Mouse (Mus musculus) spleen, adult 2 months (tissue): Measurements from ENCODE around the gene Tspan1. TPM values are rescaled to one million over a fixed set of nuclear protein-coding genes. Genes with fewer than 3 reads are reported as not detected.

Source experiments
- DNase-seq, 2 experiments: peaks; one replicate each; pipeline versions ENCODE4 v3.0.0 to v3.0.0-alpha.2; 2012 to 2021; ENCODE audit warnings: low spot score in 2 of 2, low read depth in 1 of 2
- H3K27ac ChIP-seq: fragments of 200-500 bp; 2 replicates; pipeline ENCODE4 v1.5.1; 2012; ENCODE audit warnings: low read length, inconsistent platforms; ENCODE audit not compliant: insufficient read depth
- H3K27me3 ChIP-seq: fragments of 200-500 bp; 2 replicates; pipeline ENCODE4 v1.6.1; 2012; ENCODE audit warnings: mild to moderate bottlenecking, moderate library complexity, low read length, inconsistent platforms; ENCODE audit not compliant: control insufficient read depth, insufficient read depth
- H3K36me3 ChIP-seq: fragments of 200-500 bp; 2 replicates; pipeline ENCODE4 v1.6.1; 2012; ENCODE audit warnings: mild to moderate bottlenecking, low read length, inconsistent platforms; ENCODE audit not compliant: control insufficient read depth, insufficient read depth
- H3K4me1 ChIP-seq: fragments of 200-500 bp; 2 replicates; pipeline ENCODE4 v1.6.1; 2011; ENCODE audit warnings: inconsistent platforms; ENCODE audit not compliant: control insufficient read depth, insufficient read depth, insufficient read length
- H3K4me3 ChIP-seq: fragments of 200-500 bp; 2 replicates; pipeline ENCODE4 v1.5.1; 2011; ENCODE audit warnings: mild to moderate bottlenecking, inconsistent platforms; ENCODE audit not compliant: insufficient read depth, insufficient read length; ENCODE audit errors: extremely low read depth
- CTCF ChIP-seq: fragments of 200-500 bp; IDR thresholded peaks from 2 replicates; pipeline ENCODE4 v1.5.1; 2011; ENCODE audit warnings: mild to moderate bottlenecking, inconsistent platforms; ENCODE audit not compliant: insufficient read depth, insufficient read length, insufficient replicate concordance; ENCODE audit errors: extremely low read depth
- POLR2A ChIP-seq: fragments of 200-500 bp; IDR thresholded peaks from 2 replicates; pipeline ENCODE4 v1.6.1; 2011; ENCODE audit warnings: low read depth, low read length, inconsistent platforms
- WGBS: fragments of 180-500 bp; shearing (Covaris S2); methylation state at CpG from one replicate; pipeline ENCODE4 v1.1.7; 2018; 5-methylcytosine and 5-hydroxymethylcytosine counted together
- polyA plus RNA-seq: library from polyadenylated mRNA; depleted of rRNA; stranded (reverse); fragments of >200 nt; gene quantifications from 2 replicates; pipeline ENCODE4 v1.2.3, GENCODE M21; 2012

Tspan1 gene
- polyA plus RNA-seq, 1 experiment: not detected

DNA sequence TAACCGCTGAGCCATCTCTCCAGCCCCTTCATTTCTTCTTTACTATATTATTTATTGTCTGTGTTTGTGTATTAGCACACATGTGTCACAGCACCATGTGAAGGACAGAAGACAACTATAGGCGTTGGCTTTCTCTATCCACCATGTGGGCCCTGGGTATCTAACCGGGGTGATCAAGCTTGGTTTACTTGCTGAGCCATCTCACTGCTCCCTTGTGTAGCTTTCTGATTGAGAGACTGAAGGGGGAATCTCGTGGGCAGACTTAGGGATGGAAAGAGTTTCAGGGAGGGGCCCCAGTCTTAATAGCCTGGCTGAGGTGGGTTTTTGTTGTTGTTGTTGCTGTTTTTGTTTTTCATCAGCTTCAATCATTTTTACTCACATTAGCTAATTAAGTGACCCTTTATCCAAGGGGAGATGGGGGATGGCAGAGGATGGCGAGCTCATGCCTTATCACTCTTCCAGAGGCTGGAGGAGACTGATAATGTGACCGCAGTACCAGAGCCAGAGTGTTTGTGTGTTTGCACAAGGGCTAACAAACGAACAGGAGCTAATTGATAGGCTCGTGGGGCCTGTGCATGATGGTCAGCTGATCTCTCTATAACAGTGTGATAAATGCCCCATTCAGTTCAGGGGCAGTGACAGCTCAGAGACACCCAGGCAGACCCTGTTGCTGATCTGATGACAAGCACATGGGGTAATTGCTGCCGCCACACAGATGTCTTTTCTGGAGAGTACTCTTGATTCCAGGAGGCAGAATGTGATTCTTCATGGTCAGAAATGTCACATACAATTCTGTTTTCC, 26.4 kb upstream of the Tspan1 start:
- Histone ChIP-seq H3K4me3 (no peak overlapping the region), H3K36me3 (no peaks in the 10 kb centered on the region), H3K4me1 (no peaks in the 10 kb centered on the region), H3K27ac (no peak overlapping the region), H3K27me3 (no peaks in the 10 kb centered on the region)
- TF ChIP-seq POLR2A (no peak), CTCF (no peak)
- 83% methylated on average over 9 of the region's 9 CpGs for WGBS
- DNase-seq: no peak

DNA sequence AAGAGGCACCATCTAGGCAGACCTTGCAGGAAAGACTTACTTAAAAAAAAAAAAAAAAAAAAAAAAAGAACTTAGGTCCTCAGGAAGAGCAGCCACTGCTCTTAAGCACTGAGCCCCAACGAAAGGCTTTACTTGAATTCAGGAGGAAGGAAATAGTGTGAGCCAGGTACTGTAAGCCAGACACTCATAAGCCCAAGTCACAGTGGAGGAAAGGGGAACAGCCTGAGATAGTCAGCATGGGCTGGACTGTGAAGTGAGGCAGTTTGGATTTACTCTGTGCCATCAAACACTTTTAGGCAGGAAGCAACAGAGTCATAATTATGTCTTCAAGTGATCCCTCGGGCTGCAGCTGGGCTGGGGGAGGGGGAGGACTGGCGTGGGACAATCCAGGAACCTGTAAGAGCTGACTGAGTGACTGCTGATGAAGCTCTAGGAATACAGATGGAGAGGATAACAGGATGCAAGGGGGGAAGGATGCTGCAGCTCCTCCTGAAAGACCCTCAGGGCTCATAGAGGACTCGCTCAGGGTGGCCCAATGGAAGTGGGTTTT, 25.0 kb upstream of the Tspan1 start:
- H3K4me3 ChIP-seq: no peak overlapping the region
- TF ChIP-seq CTCF: no peak
- TF ChIP-seq POLR2A: no peak
- no peaks in the 10 kb centered on the region for H3K4me1 ChIP-seq
- DNase-seq: no peak
- WGBS: 28% methylated on average over 4 of the region's 4 CpGs
- H3K27me3 ChIP-seq: no peaks in the 10 kb centered on the region
- no peak overlapping the region for H3K27ac ChIP-seq
- no peaks in the 10 kb centered on the region for H3K36me3 ChIP-seq

DNA sequence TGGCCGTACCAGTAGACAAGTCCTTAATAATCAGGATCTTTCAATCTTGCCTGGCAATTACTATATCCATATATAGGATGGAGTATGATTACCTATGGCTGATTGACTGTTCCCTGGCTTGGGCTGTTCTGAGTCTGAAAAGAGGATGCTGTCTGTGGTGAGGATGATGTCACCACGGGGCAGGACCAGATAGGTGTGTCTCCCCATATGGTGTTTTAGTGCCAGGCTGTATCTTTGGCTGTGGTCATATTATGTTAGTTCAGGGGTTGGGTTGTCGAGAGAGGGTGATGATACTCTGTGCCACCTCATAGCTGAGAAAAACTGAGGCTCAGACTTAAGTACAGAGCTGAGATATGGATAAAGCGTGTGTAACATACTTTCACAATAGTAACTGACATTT, 17.7 kb upstream of the Tspan1 start:
- Histone ChIP-seq H3K27ac (no peak overlapping the region), H3K36me3 (no peaks in the 10 kb centered on the region), H3K4me1 (no peaks in the 10 kb centered on the region), H3K4me3 (no peak overlapping the region), H3K27me3 (peaks cover 1% of the 10 kb centered on the region; the same call in 1 of the 2 replicates)
- WGBS: 75% methylated on average over 4 of the region's 4 CpGs
- TF ChIP-seq CTCF (no peak), POLR2A (no peak)
- no peak for DNase-seq

- Histone ChIP-seq H3K36me3 (no peaks in the 10 kb centered on the region), H3K27me3 (peaks cover 1% of the 10 kb centered on the region; the same call in 1 of the 2 replicates), H3K4me3 (no peak overlapping the region), H3K4me1 (no peaks in the 10 kb centered on the region), H3K27ac (no peak overlapping the region; the same call in 1 of the 2 replicates)
- TF ChIP-seq CTCF (no peak), POLR2A (no peak)
- no peak for DNase-seq
- WGBS: 68% methylated on average over 12 of the region's 12 CpGs
Observed at GRCm38 (mm10) chr4:116182745-116183144, 15.3 kb upstream of the Tspan1 start.

GRCm38 (mm10) chr4:116182079-116182478, 14.7 kb upstream of the Tspan1 start:
- Histone ChIP-seq H3K27me3 (peaks cover 1% of the 10 kb centered on the region; the same call in 1 of the 2 replicates), H3K36me3 (no peaks in the 10 kb centered on the region), H3K27ac (no peak overlapping the region), H3K4me1 (peaks cover 3% of the 10 kb centered on the region; the same call in 1 of the 2 replicates), H3K4me3 (no peak overlapping the region)
- TF ChIP-seq POLR2A (no peak), CTCF (no peak)
- WGBS: 86% methylated on average over 3 of the region's 3 CpGs
- no peak for DNase-seq

DNA sequence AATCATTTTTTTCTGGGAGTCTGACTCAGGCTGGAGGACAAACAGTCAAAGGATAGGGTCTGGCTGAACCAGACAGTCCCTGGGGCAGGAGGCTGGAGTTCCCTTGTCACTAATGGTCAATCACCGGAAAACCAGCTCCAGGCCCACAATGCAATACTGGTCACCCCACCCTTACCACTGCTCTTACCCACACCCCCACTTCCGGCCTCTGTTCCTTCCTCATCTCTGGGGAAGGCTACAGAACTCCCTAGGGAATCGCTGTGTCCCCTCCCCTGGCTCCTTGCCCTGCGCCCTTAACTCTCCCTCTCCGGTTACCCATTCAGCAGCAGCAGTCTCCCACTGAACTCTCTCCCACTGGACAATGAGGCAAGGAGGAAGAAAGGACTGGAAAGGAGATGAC, 9.7 kb upstream of the Tspan1 start:
- no peak overlapping the region for H3K4me3 ChIP-seq
- TF ChIP-seq CTCF: no peak
- no peak for TF ChIP-seq POLR2A
- no peaks in the 10 kb centered on the region for H3K27me3 ChIP-seq
- H3K4me1 ChIP-seq: peaks cover 17% of the 10 kb centered on the region; the same call in 1 of the 2 replicates
- peak overlapping the region; percentile 73 for H3K27ac ChIP-seq
- H3K36me3 ChIP-seq: no peaks in the 10 kb centered on the region
- peak in 1 of 2 experiments; percentile 59 for DNase-seq
- 16% methylated on average over 5 of the region's 5 CpGs for WGBS
